Mouse (Mus musculus): ENCODE data around the gene Cntnap3. TPM values are rescaled to one million over a fixed set of nuclear protein-coding genes. Genes with fewer than 3 reads are reported as not detected.
"Not testable (repeated sequence)": the region's sequence is repeated elsewhere in the genome, so short reads cannot be mapped to it uniquely, and the experiment has no call there.

Cntnap3 gene
- polyA plus RNA-seq (2015; fragmentation: Nextera tagmentation; extraction: Ambion mirVana): 0.29 TPM in 2 replicates

- 6% methylated on average over 16 of the region's 16 CpGs for WGBS
- no peaks in the 10 kb centered on the region for H3K27me3 ChIP-seq (ENCODE audit: control insufficient read depth, insufficient read depth, low read length)
- peak; percentile 43 for DNase-seq (ENCODE audit: low spot score)
- H3K4me1 ChIP-seq (replicated peaks; ENCODE audit: control insufficient read depth, insufficient read depth): no peaks in the 10 kb centered on the region
- H3K27ac ChIP-seq (replicated peaks): no peak within 1 kb of the TSS
- H3K9ac ChIP-seq (ENCODE audit: low read length): no peak within 1 kb of the TSS
- peak within 1 kb of the TSS; percentile 20 for H3K4me2 ChIP-seq (replicated peaks; ENCODE audit: low read depth)
- ATAC-seq (ENCODE audit: low FRiP score, low TSS enrichment): peak; percentile 49; the same call in 1 of the 2 replicates
- no peak for TF ChIP-seq EP300 (optimal IDR thresholded peaks at IDR 0.05)
- TF ChIP-seq CTCF (IDR thresholded peaks at IDR 0.05; ENCODE audit: low read depth): peak; percentile 75
- H3K4me3 ChIP-seq (ENCODE audit: low read depth, low read length): no peak within 1 kb of the TSS
- no peaks in the 10 kb centered on the region for H3K36me3 ChIP-seq (ENCODE audit: control insufficient read depth, insufficient read depth, low read length)
- H3K9me3 ChIP-seq (ENCODE audit: control insufficient read depth, low read length): 0 out of 2 replicates have a peak, but pooled peaks cover 2% of the 10 kb centered on the region
These were observed at the start of gene Cntnap3 for GRCm38 (mm10) chr13:64903585-64904208. Gene Cntnap3 (minus strand): TSS chr13:64903955.

DNA sequence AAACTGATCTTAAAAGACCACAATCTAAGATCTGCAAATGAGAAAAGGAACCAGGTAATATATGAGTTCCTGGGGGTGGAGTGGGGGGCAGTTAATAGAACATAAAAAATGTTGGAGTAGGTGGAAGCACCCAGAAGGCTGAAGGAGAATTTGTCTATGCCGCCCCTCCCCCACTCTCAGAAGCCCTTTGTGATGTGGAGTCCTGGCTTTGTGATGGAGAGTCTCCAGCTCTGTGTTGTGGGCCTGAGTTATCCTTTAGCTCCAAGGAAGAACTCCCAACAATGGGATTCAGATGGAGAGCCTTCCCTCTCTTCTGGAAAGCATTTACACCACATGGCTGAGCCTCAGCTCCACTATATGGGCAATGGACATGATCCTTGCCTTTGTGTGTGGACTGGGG lies 13.4 kb upstream of the Cntnap3 start, which contains the start of gene Spata31:
Gene Spata31, plus strand, starts transcription at position 216 of the 400 bp plus-strand sequence.
- Histone ChIP-seq H3K4me2 (replicated peaks; ENCODE audit: low read depth) (no peak within 1 kb of the TSS), H3K4me3 (ENCODE audit: low read depth, low read length) (no peak within 1 kb of the TSS), H3K27ac (replicated peaks) (no peak within 1 kb of the TSS), H3K4me1 (replicated peaks; ENCODE audit: control insufficient read depth, insufficient read depth) (no peaks in the 10 kb centered on the region), H3K9ac (ENCODE audit: low read length) (no peak within 1 kb of the TSS), H3K27me3 (ENCODE audit: control insufficient read depth, insufficient read depth, low read length) (no peaks in the 10 kb centered on the region), H3K36me3 (ENCODE audit: control insufficient read depth, insufficient read depth, low read length) (no peaks in the 10 kb centered on the region), H3K9me3 (ENCODE audit: control insufficient read depth, low read length) (no peaks in the 10 kb centered on the region)
- DNase-seq (ENCODE audit: low spot score) (no peak), ATAC-seq (ENCODE audit: low FRiP score, low TSS enrichment) (no peak)
- TF ChIP-seq CTCF (IDR thresholded peaks at IDR 0.05; ENCODE audit: low read depth): no peak
- TF ChIP-seq EP300 (optimal IDR thresholded peaks at IDR 0.05): no peak
- 64% methylated on average over 1 of the region's 1 CpGs for WGBS

GRCm38 (mm10) chr13:64903132-64903531 lies 623 bp downstream of the Cntnap3 start:
- no peak for ATAC-seq (ENCODE audit: low FRiP score, low TSS enrichment)
- no peaks in the 10 kb centered on the region for H3K27me3 ChIP-seq (ENCODE audit: control insufficient read depth, insufficient read depth, low read length)
- no peak overlapping the region for H3K27ac ChIP-seq (replicated peaks)
- TF ChIP-seq CTCF (IDR thresholded peaks at IDR 0.05; ENCODE audit: low read depth): no peak
- no peak for TF ChIP-seq EP300 (optimal IDR thresholded peaks at IDR 0.05)
- no peak overlapping the region for H3K4me3 ChIP-seq (ENCODE audit: low read depth, low read length)
- 43% methylated on average over 1 of the region's 1 CpGs for WGBS
- H3K4me1 ChIP-seq (replicated peaks; ENCODE audit: control insufficient read depth, insufficient read depth): no peaks in the 10 kb centered on the region
- DNase-seq (ENCODE audit: low spot score): no peak
- H3K9me3 ChIP-seq (ENCODE audit: control insufficient read depth, low read length): 0 out of 2 replicates have a peak, but pooled peaks cover 2% of the 10 kb centered on the region
- H3K9ac ChIP-seq (ENCODE audit: low read length): no peak overlapping the region
- no peak overlapping the region for H3K4me2 ChIP-seq (replicated peaks; ENCODE audit: low read depth)
- H3K36me3 ChIP-seq (ENCODE audit: control insufficient read depth, insufficient read depth, low read length): no peaks in the 10 kb centered on the region

DNA sequence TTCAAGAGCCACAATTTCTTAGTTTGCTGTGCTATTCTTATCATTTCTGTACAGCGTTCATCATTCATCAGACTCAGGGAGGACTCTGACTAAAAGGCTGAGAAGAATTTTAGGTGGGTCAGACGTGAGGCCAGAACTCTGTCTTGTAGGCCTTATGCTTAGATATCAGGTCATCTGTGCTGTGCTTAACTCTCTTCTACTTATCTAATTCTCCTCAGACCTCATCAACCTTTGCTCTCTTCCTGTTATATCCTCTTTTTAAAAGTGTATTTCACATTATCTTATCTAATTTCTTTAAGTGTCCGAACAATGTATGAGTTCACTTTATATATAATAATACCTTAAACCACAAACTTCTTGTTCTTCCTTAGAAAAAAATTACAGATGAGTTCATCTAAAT lies 38.4 kb downstream of the Cntnap3 start:
- WGBS: 77% methylated on average over 3 of the region's 3 CpGs
- H3K4me2 ChIP-seq (replicated peaks; ENCODE audit: low read depth): no peak overlapping the region
- ATAC-seq (ENCODE audit: low FRiP score, low TSS enrichment): no peak
- H3K27me3 ChIP-seq (ENCODE audit: control insufficient read depth, insufficient read depth, low read length): no peaks in the 10 kb centered on the region
- no peaks in the 10 kb centered on the region for H3K9me3 ChIP-seq (ENCODE audit: control insufficient read depth, low read length)
- TF ChIP-seq EP300 (optimal IDR thresholded peaks at IDR 0.05) (no peak), CTCF (IDR thresholded peaks at IDR 0.05; ENCODE audit: low read depth) (no peak)
- no peak overlapping the region for H3K4me3 ChIP-seq (ENCODE audit: low read depth, low read length)
- H3K27ac ChIP-seq (replicated peaks): no peak overlapping the region
- no peaks in the 10 kb centered on the region for H3K36me3 ChIP-seq (ENCODE audit: control insufficient read depth, insufficient read depth, low read length)
- no peak overlapping the region for H3K9ac ChIP-seq (ENCODE audit: low read length)
- H3K4me1 ChIP-seq (replicated peaks; ENCODE audit: control insufficient read depth, insufficient read depth): no peaks in the 10 kb centered on the region
- DNase-seq (ENCODE audit: low spot score): no peak

- not testable (repeated sequence) for H3K4me2 ChIP-seq (replicated peaks; ENCODE audit: low read depth); H3K36me3 ChIP-seq (ENCODE audit: control insufficient read depth, insufficient read depth, low read length); H3K9ac ChIP-seq (ENCODE audit: low read length); H3K27me3 ChIP-seq (ENCODE audit: control insufficient read depth, insufficient read depth, low read length); DNase-seq (ENCODE audit: low spot score); ATAC-seq (ENCODE audit: low FRiP score, low TSS enrichment); H3K4me1 ChIP-seq (replicated peaks; ENCODE audit: control insufficient read depth, insufficient read depth); H3K4me3 ChIP-seq (ENCODE audit: low read depth, low read length); H3K27ac ChIP-seq (replicated peaks); H3K9me3 ChIP-seq (ENCODE audit: control insufficient read depth, low read length)
- WGBS: 50% methylated on average over 5 of the region's 5 CpGs
These were observed 78.9 kb downstream of the Cntnap3 start for GRCm38 (mm10) chr13:64824856-64825255.

DNA sequence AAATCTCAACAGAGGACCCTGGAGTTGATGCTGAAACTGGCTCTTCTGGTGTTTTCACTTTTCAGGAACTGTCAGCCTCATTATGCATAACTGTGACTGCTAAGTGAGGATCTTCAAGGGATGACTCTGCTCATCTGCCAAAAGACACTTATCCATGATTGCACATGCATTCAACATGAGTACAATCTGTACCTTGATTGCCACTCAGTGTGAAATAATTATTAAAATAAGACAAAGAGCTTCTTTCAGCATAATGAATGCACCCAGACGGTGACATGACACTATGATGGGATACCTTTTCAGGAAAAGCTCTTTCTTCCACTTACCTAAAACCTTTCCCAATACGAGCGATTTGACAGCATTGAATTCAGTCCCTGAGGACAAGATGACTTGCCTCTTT lies 158.4 kb downstream of the Cntnap3 start:
- no peaks in the 10 kb centered on the region for H3K36me3 ChIP-seq (ENCODE audit: control insufficient read depth, insufficient read depth, low read length)
- whole genome bisulfite sequencing: 81% methylated on average over 3 of the region's 3 CpGs
- TF ChIP-seq EP300 (optimal IDR thresholded peaks at IDR 0.05) (no peak), CTCF (IDR thresholded peaks at IDR 0.05; ENCODE audit: low read depth) (no peak)
- DNase-seq (ENCODE audit: low spot score) (no peak), ATAC-seq (ENCODE audit: low FRiP score, low TSS enrichment) (no peak)
- no peaks in the 10 kb centered on the region for H3K9me3 ChIP-seq (ENCODE audit: control insufficient read depth, low read length)
- H3K27ac ChIP-seq (replicated peaks): no peak overlapping the region
- H3K27me3 ChIP-seq (ENCODE audit: control insufficient read depth, insufficient read depth, low read length): no peaks in the 10 kb centered on the region
- H3K4me3 ChIP-seq (ENCODE audit: low read depth, low read length): no peak overlapping the region
- no peaks in the 10 kb centered on the region for H3K4me1 ChIP-seq (replicated peaks; ENCODE audit: control insufficient read depth, insufficient read depth)
- H3K9ac ChIP-seq (ENCODE audit: low read length): no peak overlapping the region
- no peak overlapping the region for H3K4me2 ChIP-seq (replicated peaks; ENCODE audit: low read depth)

All from stomach, postnatal 0 days (tissue).